ENCODE assay signal across 40 mouse cellular contexts in genomic region chr17:8493461-8493860, GRCm38 (mm10). TPM values are rescaled to one million over a fixed set of nuclear protein-coding genes. Genes with fewer than 3 reads are reported as not detected.
"Had no signal": no experiment of that assay in that cellular context is flagged by ENCODE, and none has a peak within 500 bp of the region (broad histone marks: within the 10 kb centered on the region; RNA-seq: fewer than 3 reads in every experiment).

No protein-coding gene starts in this region.

- H3K36me3 ChIP-seq: heart, embryonic 10.5 days; heart, embryonic 12.5 days; hindbrain, embryonic 13.5 days; hindbrain, embryonic 15.5 days; intestine, embryonic 15.5 days; kidney, embryonic 15.5 days; limb, embryonic 10.5 days; limb, embryonic 12.5 days; liver, embryonic 13.5 days; liver, embryonic 15.5 days had no signal

- H3K4me3 ChIP-seq: heart, embryonic 10.5 days; heart, embryonic 12.5 days; hindbrain, embryonic 13.5 days; hindbrain, embryonic 15.5 days; intestine, embryonic 15.5 days; kidney, embryonic 15.5 days; limb, embryonic 10.5 days; limb, embryonic 12.5 days; liver, embryonic 13.5 days; liver, embryonic 15.5 days had no signal

- H3K9ac ChIP-seq: heart, embryonic 12.5 days; hindbrain, embryonic 13.5 days; hindbrain, embryonic 15.5 days; intestine, embryonic 15.5 days; kidney, embryonic 15.5 days; limb, embryonic 12.5 days; liver, embryonic 13.5 days; liver, embryonic 15.5 days; liver, postnatal 0 days had no signal

- DNase-seq: gastrocnemius, postnatal 14 days; gastrocnemius, postnatal 36 days; heart, adult 18-20 months; heart, postnatal 10 days; kidney, adult 18-20 months; kidney, adult 9 months; kidney, postnatal 14 days; kidney, postnatal 36 days; layer of hippocampus, adult 9-11 months; layer of hippocampus, postnatal 36 days; liver; liver, embryonic 13.5 days; liver, postnatal 0 days had no signal

- H3K27me3 ChIP-seq: hindbrain, embryonic 15.5 days; intestine, embryonic 15.5 days; liver, embryonic 15.5 days had no signal

- H3K27ac ChIP-seq: heart, embryonic 10.5 days; hindbrain, embryonic 13.5 days; hindbrain, embryonic 15.5 days; hindbrain, postnatal 0 days; intestine, embryonic 15.5 days; kidney, embryonic 15.5 days; kidney, postnatal 0 days; limb, embryonic 10.5 days; limb, embryonic 12.5 days; liver, embryonic 13.5 days; liver, embryonic 15.5 days had no signal

- ATAC-seq: hindbrain, postnatal 0 days; inflammation-experienced regulatory T-cells, adult 6 months; intestine, embryonic 15.5 days; intestine, postnatal 0 days; liver, postnatal 0 days had no signal

- H3K9me3 ChIP-seq: heart, embryonic 10.5 days; heart, embryonic 12.5 days; hindbrain, embryonic 13.5 days; hindbrain, embryonic 15.5 days; intestine, embryonic 15.5 days; kidney, embryonic 15.5 days; limb, embryonic 10.5 days; limb, embryonic 12.5 days; liver, embryonic 13.5 days; liver, embryonic 15.5 days had no signal

- H3K4me1 ChIP-seq: heart, embryonic 10.5 days; heart, embryonic 12.5 days; hindbrain, embryonic 13.5 days; hindbrain, embryonic 15.5 days; intestine, embryonic 15.5 days; kidney, embryonic 15.5 days; limb, embryonic 10.5 days; liver, embryonic 13.5 days; liver, embryonic 15.5 days had no signal

RNA-seq across cellular contexts. Expression of gene Pde10a, which starts 31.7 kb away (rescaled TPM):
- polyA plus RNA-seq: inflammation-experienced regulatory T-cells, adult 6 months had no signal

RNA-seq across cellular contexts. Expression of gene T, which starts 59.2 kb away (rescaled TPM):
- total RNA-seq: gastrocnemius, adult 18-20 months; gastrocnemius, adult 8-10 months; gastrocnemius, postnatal 14 days; gastrocnemius, postnatal 36 days; heart, adult 18-20 months; heart, adult 8-10 months; heart, postnatal 10 days; heart, postnatal 25 days; hematopoietic stem cell, adult 5-6 weeks; layer of hippocampus, adult 18-20 months; layer of hippocampus, postnatal 14 days; layer of hippocampus, postnatal 36 days; left cerebral cortex, adult 18-20 months; left cerebral cortex, adult 8-10 months; left cerebral cortex, postnatal 14 days; left cerebral cortex, postnatal 36 days had no signal
- polyA plus RNA-seq: gonadal fat pad, adult 2 months; inflammation-experienced regulatory T-cells, adult 6 months; large intestine, adult 2 months; liver, embryonic 11.5 days; liver, embryonic 13.5 days; liver, embryonic 15.5 days; liver, postnatal 0 days had no signal
